Mouse (Mus musculus) T-helper 1 cell (primary cell): ENCODE results near the gene Cntn6.

ENCODE experiments used
- in situ Hi-C: fragments of 300-600 bp; cut with MboI, MseI; formaldehyde crosslinking; loops from one replicate; pipeline ENCODE4 v1.15.1; 2025; ENCODE audit warnings: high pct_unique_total_duplicates

Cntn6 gene

GRCm38 (mm10) chr6:104492490-104493431 is at the start of gene Cntn6:
Gene Cntn6, plus strand, starts transcription at chr6:104492790.
- in situ Hi-C loops: no loop called here

- in situ Hi-C loops: no loop called here
These were observed 48.9 kb upstream of the Cntn6 start for GRCm38 (mm10) chr6:104443731-104444130.

GRCm38 (mm10) chr6:104470706-104471105 is 21.9 kb upstream of the Cntn6 start:
- in situ Hi-C loops: no loop called here

GRCm38 (mm10) chr6:104479242-104479641 is 13.3 kb upstream of the Cntn6 start:
- in situ Hi-C loops: no loop called here

GRCm38 (mm10) chr6:104493459-104493858 is 869 bp downstream of the Cntn6 start:
- in situ Hi-C loops: no loop called here

GRCm38 (mm10) chr6:104495801-104496200 is 3.2 kb downstream of the Cntn6 start:
- in situ Hi-C loops: no loop called here

GRCm38 (mm10) chr6:104563993-104564392 is 71.4 kb downstream of the Cntn6 start:
- in situ Hi-C loops: no loop called here

- in situ Hi-C loops: no loop called here
These were observed 77.0 kb downstream of the Cntn6 start for GRCm38 (mm10) chr6:104569564-104569963.

- in situ Hi-C loops: no loop called here
These were observed 95.4 kb downstream of the Cntn6 start for GRCm38 (mm10) chr6:104588028-104588427.

GRCm38 (mm10) chr6:104600838-104601397 is 108.3 kb downstream of the Cntn6 start:
- in situ Hi-C loops: no loop called here

GRCm38 (mm10) chr6:104602894-104603293 is 110.3 kb downstream of the Cntn6 start:
- in situ Hi-C loops: no loop called here

GRCm38 (mm10) chr6:104603371-104603770 is 110.8 kb downstream of the Cntn6 start:
- in situ Hi-C loops: no loop called here

GRCm38 (mm10) chr6:104605214-104605613 is 112.6 kb downstream of the Cntn6 start:
- in situ Hi-C loops: no loop called here

- in situ Hi-C loops: no loop called here
These were observed 160.9 kb downstream of the Cntn6 start for GRCm38 (mm10) chr6:104653518-104653917.

GRCm38 (mm10) chr6:104668701-104669100 is 176.1 kb downstream of the Cntn6 start:
- in situ Hi-C loops: no loop called here

GRCm38 (mm10) chr6:104674249-104674648 is 181.7 kb downstream of the Cntn6 start:
- in situ Hi-C loops: no loop called here

GRCm38 (mm10) chr6:104679809-104680495 is 187.4 kb downstream of the Cntn6 start:
- in situ Hi-C loops: no loop called here

GRCm38 (mm10) chr6:104687980-104688379 is 195.4 kb downstream of the Cntn6 start:
- in situ Hi-C loops: no loop called here

- in situ Hi-C loops: no loop called here
These were observed 196.0 kb downstream of the Cntn6 start for GRCm38 (mm10) chr6:104688439-104689125.

GRCm38 (mm10) chr6:104728571-104728970 is 236.0 kb downstream of the Cntn6 start:
- in situ Hi-C loops: no loop called here

GRCm38 (mm10) chr6:104734256-104734655 is 241.7 kb downstream of the Cntn6 start:
- in situ Hi-C loops: no loop called here

GRCm38 (mm10) chr6:104738999-104739398 is 246.4 kb downstream of the Cntn6 start:
- in situ Hi-C loops: no loop called here
